Mouse (Mus musculus) brain, embryonic 18.5 days (tissue): Measurements from ENCODE around the gene Dclk2.

Experiments
- DNase-seq: peaks from one replicate; pipeline ENCODE4 v3.0.0-alpha.2; 2012; ENCODE audit warnings: low read depth, low spot score

Gene Dclk2

DNA sequence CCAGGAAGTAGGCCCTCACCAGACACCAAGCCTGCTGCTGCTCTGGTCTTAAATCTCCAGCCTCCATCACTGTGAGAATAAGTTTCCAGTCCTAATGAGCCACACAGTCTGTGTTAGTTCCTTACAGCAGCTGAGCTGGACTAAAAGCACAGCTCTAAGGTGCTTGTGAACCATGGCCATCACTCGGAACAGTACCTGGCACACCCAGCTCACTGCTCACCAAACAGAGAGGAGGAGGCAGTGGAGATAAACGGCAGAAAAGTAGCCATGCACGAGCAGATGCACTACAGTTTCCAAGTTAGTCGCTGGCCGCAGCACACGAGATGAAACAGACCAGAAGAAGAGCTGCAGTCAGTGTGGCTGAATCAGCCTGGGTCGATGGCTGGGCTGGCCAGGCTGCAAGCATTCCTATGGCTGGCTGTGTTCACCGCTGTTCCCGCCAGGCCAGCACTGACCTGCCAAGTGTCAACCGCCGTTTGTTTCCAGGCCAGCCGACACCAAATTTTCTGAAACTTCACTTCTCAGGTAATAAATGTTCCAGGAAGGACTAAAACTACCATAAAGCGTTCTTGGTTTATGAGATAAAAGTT lies 122.7 kb downstream of the Dclk2 start:
- no peak for DNase-seq

DNA sequence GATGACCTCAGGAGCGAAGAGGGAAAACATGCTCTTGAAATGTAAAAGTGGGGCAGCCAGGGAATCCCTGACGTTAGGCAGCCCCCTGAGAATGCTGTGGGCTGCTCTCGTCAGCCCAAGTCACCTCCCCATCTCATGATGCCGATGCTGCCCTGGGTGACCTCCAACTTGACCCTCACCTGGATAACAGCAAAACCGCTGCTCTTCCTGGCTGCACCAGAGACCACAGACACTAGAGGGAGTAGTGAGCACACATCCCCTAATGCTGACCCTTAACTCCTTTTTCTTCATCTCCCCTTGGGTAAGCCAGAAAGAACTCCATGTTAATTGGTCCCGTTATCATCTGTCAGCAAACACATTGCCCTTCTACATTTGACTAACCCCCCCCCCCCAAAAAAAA lies 123.9 kb downstream of the Dclk2 start:
- no peak for DNase-seq

GRCm38 (mm10) chr3:86793720-86794191 lies 126.9 kb downstream of the Dclk2 start:
- DNase-seq = no peak

DNA sequence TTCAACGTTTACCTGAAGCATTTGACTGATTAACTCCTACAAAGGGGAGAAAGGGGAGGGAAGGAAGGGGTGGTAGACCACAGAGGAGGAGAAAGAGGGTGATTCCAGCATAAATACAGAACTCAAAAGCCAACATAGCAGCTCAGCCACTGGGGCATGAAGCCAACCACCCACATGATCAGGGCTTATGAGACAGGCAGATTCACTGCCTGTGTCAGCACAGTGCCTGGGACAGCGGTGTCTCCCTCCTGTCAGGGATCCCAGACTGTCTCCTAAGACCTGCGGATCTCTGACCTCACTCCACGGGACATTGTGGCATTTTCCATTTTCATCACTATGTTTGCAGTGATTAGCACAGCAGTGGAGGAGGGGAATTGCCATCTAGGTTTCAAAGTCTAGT lies 127.4 kb downstream of the Dclk2 start:
- DNase-seq = no peak

DNA sequence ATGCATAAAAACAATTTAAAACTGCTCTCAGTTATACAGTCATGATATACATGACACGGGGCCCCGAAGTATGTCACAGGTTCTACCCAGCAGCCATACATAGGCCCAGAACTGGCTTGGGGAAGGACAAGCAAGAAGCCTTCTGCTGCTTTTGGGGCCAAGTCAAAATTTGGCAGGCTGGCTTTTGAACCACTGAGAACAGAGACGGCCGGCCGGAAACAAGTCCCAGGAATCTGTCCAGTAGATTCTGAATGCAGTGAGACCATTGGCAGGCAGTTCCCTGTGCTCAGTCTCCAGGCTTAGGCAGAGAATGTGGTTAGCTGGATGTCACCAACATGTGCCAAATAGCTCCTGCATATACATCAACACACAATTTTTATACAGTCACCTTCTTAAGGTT lies 130.9 kb downstream of the Dclk2 start:
- DNase-seq = no peak

- DNase-seq = peak; percentile 69
Observed at GRCm38 (mm10) chr3:86788711-86789110, 131.9 kb downstream of the Dclk2 start.

GRCm38 (mm10) chr3:86787423-86788123 lies 133.1 kb downstream of the Dclk2 start:
- DNase-seq = no peak

DNA sequence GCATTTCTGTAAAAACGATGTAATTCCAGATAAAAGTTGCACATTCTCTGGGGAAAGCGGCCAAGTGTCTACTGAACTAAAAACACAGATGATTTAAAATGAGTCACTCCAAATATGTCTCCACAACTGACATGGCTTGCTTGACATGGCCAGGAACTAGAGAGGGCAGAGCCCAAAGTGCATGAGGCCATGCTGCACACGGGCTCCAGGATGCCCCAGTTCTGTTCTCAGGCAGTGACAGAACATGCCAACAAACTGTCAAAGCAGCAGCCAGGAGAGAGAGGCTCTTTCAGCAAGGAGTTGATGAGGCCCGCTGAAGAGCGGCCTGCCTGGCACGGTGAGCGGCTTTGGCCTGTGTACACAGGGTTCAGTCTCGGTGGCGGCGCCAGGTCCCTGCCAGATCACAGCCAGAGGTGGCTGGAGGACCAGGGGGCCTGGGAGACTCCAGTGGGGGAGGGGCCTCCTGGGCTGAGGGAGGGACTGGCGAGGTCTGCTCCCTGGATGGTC lies 133.8 kb downstream of the Dclk2 start:
- peak; percentile 61 for DNase-seq

DNA sequence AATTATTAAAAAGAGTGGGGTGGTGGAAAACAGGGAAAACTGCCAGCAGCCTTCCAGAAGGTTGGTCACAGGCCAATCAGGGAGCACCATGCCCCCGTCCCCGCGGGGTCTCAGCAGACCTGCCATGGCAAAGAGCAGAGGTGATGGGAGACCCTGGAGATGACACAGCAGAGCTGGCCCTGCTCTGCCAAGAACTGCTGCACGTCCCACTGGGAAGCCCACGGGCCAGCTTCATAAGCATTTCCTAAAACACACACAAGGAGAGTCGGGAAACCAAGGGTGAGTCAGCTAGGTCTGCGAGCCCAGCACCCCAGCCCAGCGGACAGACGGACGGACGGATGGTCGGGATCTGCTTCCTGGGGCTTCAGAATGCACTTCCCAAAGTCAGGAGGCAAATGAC lies 134.4 kb downstream of the Dclk2 start:
- no peak for DNase-seq

GRCm38 (mm10) chr3:86784930-86785329 lies 135.7 kb downstream of the Dclk2 start:
- no peak for DNase-seq

GRCm38 (mm10) chr3:86784051-86784450 lies 136.6 kb downstream of the Dclk2 start:
- DNase-seq = no peak

DNA sequence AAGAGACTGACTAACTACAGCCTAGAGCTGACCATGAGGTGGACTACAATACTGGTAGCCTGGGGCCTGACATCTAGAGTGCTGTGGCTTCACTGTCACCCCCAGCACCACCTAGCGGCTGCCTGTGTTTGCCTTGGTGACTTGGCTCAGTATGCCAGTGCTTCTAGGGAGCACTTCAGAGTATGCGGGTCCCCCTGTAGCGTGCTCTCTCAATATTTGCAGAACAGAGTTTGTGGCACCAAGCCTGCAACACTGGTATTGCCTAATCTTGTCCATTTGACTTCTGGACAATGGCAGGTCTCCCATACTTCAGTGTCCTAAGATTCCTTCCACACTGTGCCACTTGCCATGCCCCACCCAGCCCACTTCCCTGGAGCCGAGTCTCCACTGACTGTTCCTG lies 140.9 kb downstream of the Dclk2 start:
- DNase-seq = no peak

- no peak for DNase-seq
Observed at GRCm38 (mm10) chr3:86775444-86775828, 145.2 kb downstream of the Dclk2 start.

DNA sequence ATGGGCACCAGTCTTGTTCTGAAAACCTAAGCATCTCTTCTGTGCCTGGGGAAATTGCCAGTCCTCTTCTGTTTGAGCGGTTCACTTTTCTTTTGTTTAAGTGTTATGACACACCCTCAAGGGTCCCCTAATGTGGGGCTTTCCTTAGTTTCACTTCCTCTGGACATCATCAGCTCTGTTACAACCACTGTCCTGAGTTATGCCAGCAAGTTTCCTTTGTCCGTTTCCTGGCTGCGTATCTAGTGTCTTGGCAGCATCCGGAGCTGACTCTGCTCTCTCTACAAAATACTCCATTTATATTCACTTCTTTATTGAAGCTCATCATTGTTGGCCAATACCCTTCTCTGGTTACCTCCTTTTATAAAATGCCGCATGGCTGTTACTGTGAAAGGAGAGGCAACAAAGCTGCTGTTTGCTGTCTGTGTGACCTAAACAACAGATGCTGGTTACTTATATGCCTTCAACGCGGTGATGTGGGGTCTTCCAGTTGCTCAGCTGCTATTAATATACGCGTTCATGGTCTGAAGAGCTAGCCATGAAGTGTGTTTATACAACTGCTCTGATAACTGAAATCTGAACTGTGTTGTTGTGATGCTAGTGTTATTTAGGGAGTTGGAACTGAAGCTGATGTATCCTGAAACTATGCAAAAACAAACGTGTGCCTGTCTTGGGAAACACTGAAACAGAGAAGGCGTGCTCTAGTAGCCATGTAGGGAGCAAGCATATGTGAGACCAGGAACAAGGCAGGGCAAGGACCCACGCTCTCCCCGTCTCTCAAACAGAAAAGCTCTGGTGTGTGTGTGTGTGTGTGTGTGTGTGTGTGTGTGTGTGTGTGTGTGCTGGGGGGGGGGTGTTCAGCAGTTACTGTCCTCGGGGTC lies 145.8 kb downstream of the Dclk2 start:
- no peak for DNase-seq

- no peak for DNase-seq
Observed at GRCm38 (mm10) chr3:86768969-86769368, 151.7 kb downstream of the Dclk2 start.

GRCm38 (mm10) chr3:86768553-86768952 lies 152.1 kb downstream of the Dclk2 start:
- no peak for DNase-seq

DNA sequence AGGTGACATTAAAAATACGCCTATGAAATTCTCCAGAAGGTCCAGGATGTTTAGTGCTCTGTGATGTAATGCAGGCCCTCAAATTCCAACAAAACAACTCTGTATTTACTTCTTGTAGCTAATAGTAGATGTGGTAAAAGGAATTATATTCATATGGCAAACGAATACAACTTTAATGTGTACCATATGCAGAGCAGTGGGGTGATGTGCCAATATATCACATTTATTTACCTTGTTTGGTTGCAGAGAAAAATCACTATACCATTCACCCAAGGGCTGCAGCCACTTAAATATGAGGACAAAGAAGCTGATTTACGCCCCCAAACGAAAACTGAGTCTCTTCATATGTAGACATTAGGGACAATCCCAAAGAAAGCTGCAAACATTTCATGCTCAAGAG lies 158.2 kb downstream of the Dclk2 start:
- no peak for DNase-seq

GRCm38 (mm10) chr3:86762036-86762415 lies 158.6 kb downstream of the Dclk2 start:
- DNase-seq = no peak

DNA sequence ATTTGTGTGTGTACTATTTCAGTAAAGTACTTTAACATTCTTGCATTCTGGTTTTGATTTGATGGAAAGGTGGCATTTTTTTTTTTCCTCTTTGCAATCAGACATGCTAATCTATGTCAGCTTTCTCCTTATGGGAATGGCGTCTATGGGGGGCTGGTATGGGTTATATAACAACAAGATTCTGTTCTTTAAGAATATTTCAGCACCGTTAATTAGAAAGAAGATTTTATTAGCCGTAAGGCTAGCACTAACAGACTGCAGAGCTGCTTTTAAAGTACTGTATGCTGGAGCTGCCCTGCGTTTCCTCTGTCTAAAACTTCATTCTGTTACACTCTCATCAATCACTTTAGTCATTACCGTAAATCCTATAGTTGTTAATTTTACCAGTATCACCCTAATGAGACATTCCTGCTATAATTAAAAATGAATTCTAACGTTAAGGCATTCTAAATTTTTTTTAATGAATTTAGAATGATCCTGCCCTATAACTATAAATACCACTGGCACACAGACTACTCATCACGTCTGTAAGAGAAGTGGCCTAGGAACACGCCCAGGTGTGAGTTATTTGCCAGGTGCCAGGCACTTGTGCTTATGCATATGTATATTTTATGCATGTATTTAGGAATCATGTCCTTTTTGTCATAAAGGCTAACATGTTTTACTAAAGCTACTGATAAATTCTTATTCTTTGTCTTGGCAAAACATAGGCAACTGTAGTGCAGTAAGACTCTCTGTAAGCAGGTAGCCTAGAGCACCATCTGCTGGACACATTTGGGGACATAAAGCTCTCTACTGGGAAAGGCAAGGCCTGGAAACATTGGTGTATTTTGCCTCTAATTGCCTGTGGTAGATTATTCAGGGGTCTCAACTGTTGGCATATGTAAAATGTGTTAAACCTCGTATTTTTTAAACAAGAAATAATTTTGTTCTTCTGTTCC lies 159.3 kb downstream of the Dclk2 start:
- DNase-seq = peak; percentile 67

DNA sequence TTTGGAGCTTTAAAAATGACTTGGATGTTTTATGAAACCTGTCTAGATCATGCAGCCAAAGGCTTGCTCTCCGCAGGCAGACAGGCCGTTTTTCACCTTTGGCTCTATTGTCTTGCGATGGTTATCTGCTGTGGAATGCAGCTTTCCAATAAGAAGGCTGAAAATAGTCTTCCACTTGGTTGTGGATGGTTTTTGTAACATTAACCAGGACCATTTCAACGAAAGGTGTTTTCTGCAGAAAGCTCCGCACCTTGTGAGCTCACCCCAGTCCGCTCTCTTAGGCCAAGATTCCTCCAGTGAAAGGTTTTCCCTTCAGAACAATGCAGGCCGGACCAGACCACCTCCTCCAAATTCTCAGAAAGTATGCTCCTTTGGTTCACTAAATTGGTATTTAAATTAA lies 160.2 kb downstream of the Dclk2 start:
- no peak for DNase-seq

- DNase-seq = no peak
Observed at GRCm38 (mm10) chr3:86759834-86760233, 160.8 kb downstream of the Dclk2 start.
